Mouse (Mus musculus) cerebellum, adult 9-10 months (tissue): ENCODE results near the gene Rep15.
A peak's percentile ranks its signal among the peaks of the same experiment; 100 is the strongest.

Experiments
- DNase-seq: peaks from one replicate; pipeline ENCODE4 v3.0.0; 2022

Gene Rep15

DNA sequence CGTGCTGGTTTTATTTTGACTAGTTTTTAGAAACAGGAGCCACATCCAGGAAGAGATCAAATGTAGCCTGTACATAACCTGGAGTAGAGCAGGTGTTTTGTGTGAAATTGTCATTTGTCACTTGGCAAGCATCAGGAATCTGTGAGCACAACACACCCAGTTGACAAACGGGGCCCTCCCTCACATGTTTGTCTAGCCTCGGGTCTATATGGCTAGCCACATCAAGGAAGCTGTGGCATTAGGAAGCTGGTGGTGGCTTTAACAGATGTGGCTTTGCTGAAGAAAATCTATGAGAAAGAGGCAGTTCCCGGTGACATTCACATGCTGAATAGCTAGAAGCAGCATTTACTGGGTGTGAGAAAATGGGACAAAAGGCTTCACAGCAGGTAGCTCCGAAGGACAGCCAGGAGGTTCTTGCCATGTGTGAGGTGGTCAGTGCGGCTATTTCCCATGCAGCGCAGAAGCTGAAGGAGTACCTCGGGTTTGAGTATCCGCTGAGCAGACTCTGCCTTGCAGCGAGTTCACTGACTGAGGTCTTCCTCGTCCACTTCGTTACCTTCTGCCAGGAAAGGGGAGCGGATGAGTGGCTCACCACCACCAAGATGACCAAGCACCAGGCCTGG, at the start of gene Rep15:
Rep15 (plus strand) TSS at position 282 of the 623 bp plus-strand sequence.
- DNase-seq: peak; percentile 59

DNA sequence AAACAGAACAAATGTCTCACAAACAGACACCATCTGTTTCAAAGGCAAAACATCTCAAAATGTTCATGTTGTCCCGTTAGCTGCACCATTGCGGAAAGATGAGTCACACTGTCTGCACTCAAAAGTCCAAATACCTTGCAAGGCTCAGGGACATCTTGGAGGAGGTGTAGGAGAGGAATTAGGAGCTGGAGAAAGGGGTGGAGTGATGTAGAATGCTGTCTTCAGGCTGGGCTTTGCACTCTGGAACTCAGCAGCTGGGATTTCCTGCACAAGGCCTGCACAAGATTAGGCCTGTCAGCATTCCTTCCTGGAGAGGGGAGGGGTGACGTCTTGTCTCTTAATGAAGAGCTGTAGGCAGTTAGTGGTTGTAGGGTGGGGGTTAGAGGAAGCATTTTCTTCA, 47.8 kb upstream of the Rep15 start:
- DNase-seq: no peak

DNA sequence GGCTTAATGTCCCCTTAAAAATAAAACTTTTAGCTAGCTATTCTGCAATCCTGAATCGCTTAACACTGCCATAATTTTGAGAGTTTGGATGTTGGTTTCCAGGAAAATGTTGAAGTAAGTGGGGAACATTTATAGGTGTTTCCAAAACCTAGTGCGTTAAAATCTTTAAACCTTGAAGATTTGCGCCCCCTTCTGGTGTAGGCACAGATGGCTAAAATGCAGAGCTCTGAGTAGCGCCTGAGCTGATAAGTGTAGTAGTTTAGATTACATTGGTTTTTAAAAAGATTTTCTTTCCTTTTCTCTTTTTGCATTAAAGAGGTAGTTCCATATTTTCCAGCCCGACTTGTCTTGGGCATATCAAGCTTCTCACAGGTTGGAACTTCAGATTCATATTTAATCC, 38.1 kb upstream of the Rep15 start:
- DNase-seq: peak; percentile 34

DNA sequence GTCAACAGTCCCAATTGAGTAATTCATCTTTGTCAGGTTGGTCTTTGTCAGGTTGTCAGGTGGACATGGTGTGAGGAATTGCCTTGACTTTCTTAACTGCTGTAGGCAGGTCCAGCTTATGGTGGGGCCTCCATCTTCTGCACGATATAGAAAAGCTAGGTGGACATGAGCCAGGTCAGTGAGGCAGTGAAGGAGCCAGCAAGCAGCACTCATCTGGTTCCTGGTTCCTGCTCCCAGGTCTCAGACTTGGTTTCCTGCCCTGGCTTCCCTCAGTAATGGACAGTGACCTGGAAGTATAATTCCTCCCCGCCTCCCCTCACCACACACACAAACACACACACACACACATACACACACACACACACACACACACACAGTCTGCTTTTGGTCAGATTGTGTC, 37.0 kb upstream of the Rep15 start:
- no peak for DNase-seq

DNA sequence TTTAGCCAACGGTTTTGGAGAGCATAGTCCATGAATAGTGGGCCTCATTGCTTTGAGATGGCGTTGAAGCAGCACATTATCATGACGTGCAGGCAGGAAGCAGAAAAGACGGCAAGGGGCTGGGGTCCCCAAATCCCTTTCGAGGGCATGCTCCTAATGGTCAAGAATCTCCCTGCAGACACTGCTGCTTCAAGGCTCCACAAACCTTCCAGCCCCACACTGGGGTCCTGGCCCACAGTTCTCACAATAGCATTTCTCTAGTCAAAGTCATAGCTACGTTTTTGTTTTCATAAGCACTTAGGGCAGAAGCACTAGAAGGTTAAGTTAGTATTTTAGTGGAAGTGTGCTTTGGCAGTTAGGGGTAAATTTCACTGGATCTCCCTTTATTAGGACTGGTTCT, 36.5 kb upstream of the Rep15 start:
- no peak for DNase-seq

DNA sequence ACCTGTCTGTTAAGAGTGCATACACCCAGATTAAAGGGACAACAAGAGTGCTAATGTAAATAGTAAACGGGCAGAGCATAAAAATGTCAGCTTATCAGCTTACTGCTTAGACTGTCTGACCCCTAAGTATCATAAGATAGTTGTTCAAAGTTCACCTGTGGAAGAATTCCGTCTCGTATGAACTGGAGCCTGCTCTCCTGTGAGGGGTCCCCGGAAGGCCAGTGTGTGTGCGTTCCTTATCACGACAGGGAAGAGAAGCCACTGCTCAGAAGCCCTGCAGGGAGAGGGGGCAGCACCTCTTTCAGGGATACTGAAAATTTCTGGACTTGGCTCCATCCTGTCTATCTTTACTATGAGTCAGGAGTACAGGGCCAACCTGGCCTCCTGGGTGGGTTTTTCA, 35.4 kb upstream of the Rep15 start:
- DNase-seq: no peak

DNA sequence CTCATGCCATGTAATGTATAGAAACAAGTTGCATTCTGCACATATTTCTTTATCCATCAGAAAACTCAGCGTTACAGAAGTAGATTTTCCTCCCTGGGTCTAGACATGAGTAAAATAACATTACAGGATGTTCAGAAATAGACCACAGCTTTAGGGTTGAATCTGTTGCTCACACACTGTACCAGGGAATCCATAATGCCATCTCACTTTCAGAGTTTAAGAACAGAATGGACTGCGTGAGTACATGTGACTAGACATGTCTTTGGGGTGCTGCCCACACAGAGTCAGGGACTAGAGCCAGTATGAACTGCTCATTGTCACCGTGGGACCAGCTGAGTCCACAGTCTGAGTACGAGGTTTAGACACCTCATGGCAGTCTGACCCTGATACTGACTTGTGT, 33.7 kb upstream of the Rep15 start:
- DNase-seq: no peak

DNA sequence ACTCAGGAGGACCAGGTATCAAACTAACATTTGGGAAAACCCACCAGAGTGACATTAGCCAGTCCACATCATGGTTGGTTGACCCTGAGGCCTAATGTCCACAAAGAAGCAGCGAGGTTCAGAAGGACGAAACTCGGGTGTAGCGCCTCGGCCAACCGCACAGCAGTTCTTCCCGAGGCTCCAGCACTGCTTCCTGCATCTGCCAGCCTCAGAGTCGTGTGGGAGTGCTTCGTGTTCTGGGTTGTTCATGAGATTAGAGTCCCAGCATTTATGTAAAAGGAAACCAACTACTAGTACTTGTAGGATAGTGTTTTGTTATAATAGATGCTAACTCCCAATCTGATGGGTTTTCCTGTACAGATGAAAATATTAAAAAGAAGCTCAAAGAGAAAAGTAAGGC, 33.1 kb upstream of the Rep15 start:
- no peak for DNase-seq

DNA sequence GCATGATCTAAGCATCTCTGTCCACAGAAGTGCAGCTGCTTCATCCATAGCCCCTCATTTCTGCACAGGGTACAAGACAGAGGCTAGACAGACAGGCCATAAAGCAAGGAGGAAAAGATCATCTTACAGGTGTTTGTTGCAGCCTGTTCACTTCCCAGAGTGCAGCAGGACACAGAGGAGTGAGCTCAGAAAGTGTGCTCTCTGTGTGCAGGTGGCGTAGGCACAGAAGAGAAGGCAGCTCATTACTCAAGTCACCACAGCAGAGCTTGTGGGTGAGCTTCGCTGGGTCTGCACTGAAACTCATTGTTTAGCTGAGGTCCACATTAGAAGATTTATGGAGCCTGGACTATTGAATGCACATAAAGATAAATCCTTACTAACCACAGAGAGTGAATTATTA, 32.6 kb upstream of the Rep15 start:
- DNase-seq: no peak

DNA sequence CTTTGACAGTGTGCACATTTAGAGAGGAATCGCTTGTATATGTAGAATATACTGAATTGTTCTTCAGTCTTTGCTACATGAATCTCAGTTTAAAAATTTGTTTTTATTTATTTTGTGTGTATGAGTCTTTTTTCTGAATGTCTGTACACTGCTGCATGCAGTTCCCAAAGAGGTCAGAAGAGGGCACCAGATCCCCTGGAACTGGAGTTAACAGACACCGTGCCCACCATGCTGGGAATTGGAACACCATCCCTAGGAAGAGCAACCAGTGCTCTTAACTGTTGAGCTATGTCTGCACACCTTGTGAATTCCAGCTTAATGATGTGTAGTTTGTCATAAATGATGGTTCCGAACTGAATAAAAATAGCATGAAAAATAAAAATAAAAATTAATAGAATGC, 24.2 kb upstream of the Rep15 start:
- DNase-seq: peak; percentile 72

DNA sequence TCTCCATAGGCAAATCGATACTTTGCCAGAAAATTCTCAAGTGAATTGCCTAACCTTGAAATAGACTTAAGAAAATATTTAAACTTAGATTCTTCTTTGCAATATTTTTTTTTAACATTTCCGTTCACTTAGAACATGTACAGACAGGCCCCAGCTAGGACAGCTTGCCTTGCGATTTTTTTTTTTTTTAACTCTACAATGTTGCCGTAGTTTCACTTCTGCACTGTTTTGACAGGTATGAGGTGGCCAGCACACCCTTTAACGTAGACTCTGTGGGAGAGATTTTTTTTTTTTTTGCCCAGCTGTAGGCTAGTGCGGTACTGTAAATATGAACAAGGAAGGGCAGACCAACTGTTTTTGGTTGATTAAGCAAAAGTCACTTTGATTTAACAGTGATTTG, 22.0 kb upstream of the Rep15 start:
- no peak for DNase-seq

DNA sequence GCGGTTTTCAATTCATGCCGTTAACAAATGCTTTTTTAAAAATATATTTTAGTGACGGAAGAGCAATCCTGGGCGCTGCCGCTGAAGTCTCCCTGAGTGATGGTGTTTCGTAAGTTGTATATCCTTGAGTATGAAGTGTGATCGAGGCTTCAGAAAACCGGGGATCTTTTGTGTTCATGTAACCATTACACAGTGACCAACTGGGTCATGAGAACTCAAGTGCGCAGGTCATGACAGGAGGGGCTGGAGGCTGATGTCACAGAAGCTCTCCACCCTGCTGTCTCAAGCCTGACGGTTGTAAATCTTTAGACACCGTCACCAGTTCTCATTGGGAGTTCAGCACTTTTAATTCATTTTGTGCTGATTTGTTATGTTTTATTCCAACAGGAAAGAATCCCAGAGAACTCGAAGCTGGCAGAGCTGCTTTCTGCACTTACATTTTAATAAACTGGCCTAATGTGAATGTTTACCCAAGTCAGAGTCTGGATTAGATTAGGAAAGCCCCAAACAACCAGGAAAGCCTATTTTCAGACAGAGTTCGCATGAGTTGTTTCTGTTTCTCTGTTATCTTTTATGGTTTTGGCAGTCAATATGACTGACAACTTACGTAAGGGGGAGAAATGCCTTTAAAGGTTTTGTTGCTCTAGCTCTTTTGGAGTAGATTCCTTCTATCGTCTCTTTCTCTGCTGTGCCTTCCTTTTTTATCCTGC, 21.4 kb upstream of the Rep15 start:
- no peak for DNase-seq

DNA sequence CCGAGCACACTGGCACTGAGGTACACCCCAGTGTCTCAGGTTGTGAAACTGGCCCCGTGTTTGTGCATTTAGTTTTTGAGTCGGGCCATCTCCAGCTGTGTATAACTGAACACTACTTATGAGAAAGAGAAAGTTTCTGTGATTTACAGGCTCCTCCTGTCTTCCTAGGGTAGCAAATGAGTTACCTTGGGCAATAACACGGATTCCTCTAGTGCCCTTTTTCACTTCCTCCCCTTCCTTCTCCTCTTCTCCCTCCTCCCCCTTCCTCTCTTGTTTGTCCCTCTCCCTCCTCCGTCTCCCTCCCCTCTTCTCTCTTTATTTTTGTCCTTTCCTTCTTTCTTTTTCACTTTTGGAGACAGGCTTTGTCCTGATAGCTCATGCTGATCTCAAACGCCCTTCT, 20.8 kb upstream of the Rep15 start:
- no peak for DNase-seq

DNA sequence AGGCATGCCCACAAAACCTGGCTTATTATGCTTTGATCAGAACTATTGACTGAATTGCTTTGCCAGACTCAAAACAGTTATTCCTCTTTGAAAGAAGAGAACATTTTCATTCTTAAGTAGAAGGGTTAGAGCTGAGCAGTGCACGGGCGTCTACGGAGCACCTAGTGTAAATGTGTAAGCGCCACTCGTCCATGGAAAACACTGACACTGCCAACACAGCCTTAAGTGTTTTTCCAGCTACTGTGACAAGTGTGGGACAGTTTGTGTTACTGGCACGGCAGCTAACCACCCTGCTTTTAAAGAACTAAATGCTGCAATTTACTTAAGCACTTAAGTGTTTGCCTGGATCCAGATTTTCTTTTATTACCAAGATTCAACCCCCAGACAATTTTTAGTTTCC, 20.4 kb upstream of the Rep15 start:
- DNase-seq: no peak

DNA sequence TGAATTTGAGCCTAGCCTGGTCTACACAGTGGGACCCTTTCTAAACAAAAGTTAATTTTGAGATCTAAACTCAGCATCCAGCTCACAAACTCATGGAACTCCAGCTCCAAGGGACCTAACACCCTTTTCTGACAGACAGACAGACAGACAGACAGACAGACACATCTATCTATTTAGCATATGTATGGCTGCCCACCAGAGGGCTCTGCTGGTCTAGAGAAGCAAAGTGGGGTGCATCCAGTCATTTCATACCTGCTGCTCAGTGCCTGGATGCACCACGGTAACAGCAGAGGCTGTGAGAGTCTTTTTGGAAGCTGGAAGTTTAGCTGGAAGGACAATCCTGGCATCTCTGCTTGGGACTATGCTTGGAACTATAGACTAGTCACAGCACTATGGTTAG, 18.8 kb upstream of the Rep15 start:
- DNase-seq: no peak

DNA sequence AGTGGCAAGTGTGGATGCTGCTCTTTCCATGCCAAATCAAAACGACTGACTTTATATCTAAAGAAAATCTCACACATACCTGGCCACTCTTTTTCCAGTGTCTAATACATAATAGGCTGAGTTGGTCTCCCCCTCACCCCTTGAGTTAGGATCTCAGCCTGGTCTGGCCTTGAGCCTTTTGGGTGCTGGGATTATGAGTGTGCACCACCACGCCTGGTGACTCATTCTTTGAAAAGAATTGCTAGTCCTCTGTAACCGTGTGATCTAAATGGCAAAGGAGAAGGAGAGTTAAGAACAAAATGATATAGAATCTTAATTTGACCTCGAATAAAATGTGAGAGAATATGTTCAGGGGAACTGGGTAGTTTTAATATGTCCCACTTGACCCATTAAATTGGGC, 14.5 kb upstream of the Rep15 start:
- DNase-seq: no peak

DNA sequence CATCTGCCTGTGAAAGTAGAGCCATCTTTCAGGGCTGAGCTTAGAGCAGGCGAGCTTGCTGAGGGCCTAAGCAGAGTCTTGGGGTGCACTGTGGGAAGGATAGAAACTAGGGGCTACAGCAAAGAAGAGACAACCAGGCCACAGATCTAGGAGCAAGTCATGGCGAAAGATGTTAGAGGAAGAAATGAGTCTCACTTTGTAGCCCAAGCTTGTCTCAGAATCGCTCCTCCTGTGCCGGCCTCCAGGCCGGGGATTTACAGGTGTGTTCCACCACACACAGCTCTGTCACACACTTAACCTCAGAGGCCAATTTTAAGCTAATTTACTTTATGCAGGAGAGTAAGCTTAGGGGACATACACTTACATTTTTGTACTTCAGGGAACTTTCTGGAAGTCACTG, 14.0 kb upstream of the Rep15 start:
- no peak for DNase-seq

DNA sequence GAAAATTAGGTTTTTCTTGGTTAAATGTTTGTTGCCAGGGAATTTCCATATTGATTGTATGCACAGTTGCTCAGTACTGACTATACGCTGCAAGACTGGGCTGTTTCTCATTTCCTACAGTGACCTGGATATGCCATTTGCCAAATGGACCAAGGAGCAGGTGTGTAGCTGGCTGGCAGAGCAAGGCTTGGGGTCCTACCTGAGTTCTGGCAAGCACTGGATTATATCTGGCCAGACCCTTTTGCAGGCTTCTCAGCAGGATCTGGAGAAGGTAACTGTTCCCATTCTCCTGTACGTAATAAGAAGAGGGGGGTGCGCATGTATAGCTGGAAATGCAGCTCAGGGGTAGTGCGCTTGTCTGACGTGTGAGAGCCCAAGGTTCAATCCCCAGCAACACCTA, 11.2 kb upstream of the Rep15 start:
- DNase-seq: no peak

DNA sequence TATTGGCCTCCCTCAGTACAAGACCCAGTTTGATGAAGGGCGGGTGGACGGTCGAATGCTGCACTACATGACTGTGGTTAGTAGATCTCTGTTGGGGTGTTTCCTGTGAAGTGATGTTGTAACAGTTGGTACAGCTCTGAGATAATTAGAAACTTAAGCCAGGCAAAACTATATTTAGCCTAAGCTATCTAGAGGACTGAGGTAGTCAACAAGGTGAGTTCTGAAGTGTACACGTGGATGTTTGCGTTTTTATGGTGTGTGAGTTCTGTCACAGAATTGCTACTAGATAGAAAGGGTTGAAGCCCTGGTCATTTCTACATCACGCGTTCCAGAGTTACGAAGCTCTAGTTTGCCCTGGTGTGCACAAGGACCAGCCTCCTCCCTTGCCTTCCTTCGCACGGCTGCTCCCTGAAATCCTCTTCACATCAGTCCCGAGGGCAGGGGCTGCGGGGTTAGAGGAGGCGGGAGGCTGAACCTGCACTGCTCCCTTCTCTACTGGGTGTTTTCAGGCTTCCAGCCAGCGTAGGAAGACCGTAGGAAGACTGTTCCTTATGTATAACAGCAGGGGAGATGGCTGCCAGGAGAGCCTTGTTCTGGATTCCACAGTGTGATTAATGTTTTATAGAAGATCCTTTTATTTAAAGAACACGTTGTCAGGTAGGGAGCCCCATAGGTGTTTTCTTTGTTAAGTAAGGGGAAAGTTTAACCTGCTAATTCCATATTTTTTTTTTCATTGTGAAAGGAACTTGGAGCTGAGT, 9.8 kb upstream of the Rep15 start:
- DNase-seq: no peak

DNA sequence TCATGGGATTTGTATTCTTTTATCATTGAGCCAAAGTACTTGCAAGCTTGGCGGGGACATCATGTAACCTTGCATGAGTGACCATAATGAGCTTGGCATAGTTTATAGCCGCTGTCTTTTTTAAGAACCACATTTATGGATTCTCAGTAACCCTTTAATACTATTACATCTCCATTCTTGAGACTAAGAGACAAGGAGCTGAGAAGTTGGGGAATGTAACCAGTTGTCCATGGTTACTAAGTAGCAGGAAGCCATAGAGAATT, 9.3 kb upstream of the Rep15 start:
- DNase-seq: no peak

DNA sequence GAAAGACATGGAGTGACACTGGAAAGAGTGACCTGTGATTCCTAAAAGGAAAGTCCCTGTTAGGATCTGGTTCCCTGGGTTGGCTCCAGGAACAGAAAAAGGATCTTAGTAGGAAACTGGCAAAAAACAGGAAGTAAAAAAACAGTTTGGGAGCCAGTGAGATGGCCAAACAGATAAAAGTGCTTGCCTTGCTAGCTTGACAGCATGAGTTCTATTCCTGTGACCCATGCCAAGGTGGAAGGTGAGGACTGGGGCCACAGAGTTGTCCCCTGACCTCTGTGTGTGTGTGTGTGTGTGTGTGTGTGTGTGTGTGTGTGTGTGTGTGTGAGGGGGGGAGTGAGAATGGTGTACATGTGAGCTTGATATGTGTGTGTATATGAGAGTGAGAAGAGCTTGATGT, 8.8 kb upstream of the Rep15 start:
- DNase-seq: no peak

DNA sequence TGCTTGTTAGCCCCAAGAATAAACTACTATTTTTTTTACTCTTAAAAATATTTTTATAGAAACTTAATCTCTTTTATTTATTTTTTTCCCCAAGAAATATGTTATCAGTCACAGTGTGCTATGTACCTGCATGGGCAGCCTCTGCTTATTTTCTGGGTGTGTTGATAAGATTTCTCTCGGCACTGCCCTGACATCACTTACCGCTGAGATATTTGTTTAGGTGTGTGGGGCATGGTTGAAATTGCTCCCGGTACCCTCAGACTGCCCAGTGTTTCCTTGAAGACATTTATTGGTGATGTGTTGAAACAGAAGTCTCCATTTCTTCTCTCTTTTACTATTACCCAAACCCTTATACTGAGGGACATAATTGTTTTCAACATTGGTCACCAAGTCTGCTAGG, 7.6 kb upstream of the Rep15 start:
- no peak for DNase-seq

DNA sequence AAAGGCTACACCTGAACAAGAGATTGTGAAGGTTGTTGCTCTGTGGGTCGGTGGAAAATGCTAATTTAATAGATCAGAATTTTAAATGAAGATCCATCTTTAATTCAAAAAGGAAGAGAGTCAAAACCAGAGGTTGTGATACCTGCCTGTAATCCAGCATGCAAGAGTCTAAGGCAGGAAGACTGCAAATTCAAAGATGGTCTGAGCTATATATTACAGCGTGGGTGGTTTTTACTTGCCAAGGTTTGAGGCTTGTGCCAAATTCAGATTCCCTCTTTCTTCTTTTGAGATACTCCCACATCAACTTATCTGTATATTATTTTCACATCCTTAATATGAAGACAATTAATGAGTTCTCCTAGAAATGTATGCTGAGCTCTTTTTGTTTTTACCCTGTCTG, 4.0 kb upstream of the Rep15 start:
- DNase-seq: no peak

DNA sequence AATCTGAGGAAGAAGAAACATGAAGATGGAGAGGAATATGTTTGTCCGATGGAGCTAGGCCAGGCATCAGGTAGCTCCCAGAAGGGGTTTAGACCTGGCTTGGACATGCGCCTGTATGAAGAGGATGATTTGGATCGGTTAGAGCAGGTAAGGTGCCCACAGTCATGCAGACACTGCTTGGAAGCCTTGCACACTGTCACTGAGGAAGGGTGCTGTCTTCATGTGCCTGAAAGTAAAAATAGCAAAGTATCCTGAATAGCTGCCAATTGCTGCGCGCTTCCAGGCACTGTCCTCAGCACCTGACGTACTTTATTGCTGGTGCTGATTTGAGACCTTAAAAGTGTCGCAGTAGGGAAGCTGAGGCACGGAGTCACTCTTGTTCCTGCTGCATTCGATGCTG, 2.8 kb upstream of the Rep15 start:
- DNase-seq: peak; percentile 77
